Mouse (Mus musculus): ENCODE results near the gene Ythdf1. TPM values are rescaled to one million over a fixed set of nuclear protein-coding genes. Genes with fewer than 3 reads are reported as not detected.

Ythdf1 gene
- total and polyA plus RNA-seq, 3 experiments = 36.8 to 72.2 TPM; not detected in 1

- Histone ChIP-seq H3K9ac (ENCODE audit: control insufficient read depth, low read depth, low read length, poor library complexity, severe bottlenecking) (no peak overlapping the region), H3K4me3 (ENCODE audit: control insufficient read depth in 1 of 2, insufficient read depth in 1 of 2, low read depth in 2 of 2, low read length in 2 of 2) (no peak overlapping the region), H3K27me3 (ENCODE audit: control insufficient read depth in 1 of 2, insufficient read depth in 2 of 2, low read length in 2 of 2) (peaks cover 7 to 16% of the 10 kb centered on the region in 2 experiments), H3K36me3 (ENCODE audit: control insufficient read depth in 1 of 2, insufficient read depth in 2 of 2, low read length in 2 of 2) (no peaks in the 10 kb centered on the region), H3K4me1 (ENCODE audit: control insufficient read depth in 1 of 2, insufficient read depth in 2 of 2, low read length in 2 of 2) (no peaks in the 10 kb centered on the region), H3K27ac (ENCODE audit: control insufficient read depth, low read depth, low read length) (no peak overlapping the region), H3K9me3 (replicated peaks; ENCODE audit: insufficient read depth, low read length) (no peaks in the 10 kb centered on the region), H3K79me2 (ENCODE audit: control insufficient read depth, insufficient read depth, low read length, poor library complexity) (no peaks in the 10 kb centered on the region)
- TF ChIP-seq RAD21 (IDR thresholded peaks at IDR 0.05; ENCODE audit: low read depth, low read length) (no peak), POLR2AphosphoS2 (IDR thresholded peaks at IDR 0.05; ENCODE audit: low read length) (no peak)
- no peak for DNase-seq (ENCODE audit: low read depth, low spot score)
Measured at GRCm38 (mm10) chr2:180870006-180870405, 50.7 kb downstream of the Ythdf1 start.

DNA sequence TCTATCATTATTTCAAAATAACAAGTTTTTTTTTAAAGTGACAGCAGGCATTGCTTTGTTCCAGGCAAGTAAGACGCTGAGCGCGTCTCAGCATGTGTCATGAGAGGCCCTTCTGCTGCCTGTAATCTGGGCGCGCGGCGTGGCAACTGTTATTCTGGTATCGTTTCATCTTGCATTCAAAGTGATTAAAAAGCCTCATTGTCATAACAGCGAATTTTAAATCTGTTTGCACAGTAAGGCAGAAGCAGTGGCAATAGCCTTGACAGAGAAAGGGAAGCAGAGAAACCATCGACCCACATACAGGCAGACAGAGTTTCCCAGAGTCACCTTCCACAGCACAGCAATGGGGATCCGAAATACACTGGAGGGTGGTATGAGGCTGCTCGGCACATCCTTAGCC is 59.2 kb downstream of the Ythdf1 start:
- Histone ChIP-seq H3K36me3 (ENCODE audit: control insufficient read depth in 1 of 2, insufficient read depth in 2 of 2, low read length in 2 of 2) (no peaks in the 10 kb centered on the region), H3K9me3 (replicated peaks; ENCODE audit: insufficient read depth, low read length) (no peaks in the 10 kb centered on the region), H3K27me3 (ENCODE audit: control insufficient read depth in 1 of 2, insufficient read depth in 2 of 2, low read length in 2 of 2) (peaks cover under 1 to 13% of the 10 kb centered on the region in 2 experiments; a peak in 3 of 4 replicates), H3K79me2 (ENCODE audit: control insufficient read depth, insufficient read depth, low read length, poor library complexity) (no peaks in the 10 kb centered on the region), H3K4me3 (ENCODE audit: control insufficient read depth in 1 of 2, insufficient read depth in 1 of 2, low read depth in 2 of 2, low read length in 2 of 2) (no peak overlapping the region), H3K27ac (ENCODE audit: control insufficient read depth, low read depth, low read length) (no peak overlapping the region), H3K9ac (ENCODE audit: control insufficient read depth, low read depth, low read length, poor library complexity, severe bottlenecking) (no peak overlapping the region), H3K4me1 (ENCODE audit: control insufficient read depth in 1 of 2, insufficient read depth in 2 of 2, low read length in 2 of 2) (no peaks in the 10 kb centered on the region)
- no peak for TF ChIP-seq MXI1 (IDR thresholded peaks at IDR 0.05; ENCODE audit: low read depth, low read length)
- TF ChIP-seq CTCF (IDR thresholded peaks at IDR 0.05 in 2 of 3, conservative IDR thresholded peaks at IDR 0.05 in 1 of 3; ENCODE audit: control insufficient read depth in 1 of 3, insufficient read depth in 1 of 3, low read depth in 2 of 3, low read length in 3 of 3, poor library complexity in 1 of 3, severe bottlenecking in 1 of 3) = no peak
- no peak for TF ChIP-seq SIN3A (IDR thresholded peaks at IDR 0.05; ENCODE audit: low read length)
- TF ChIP-seq MYB (IDR thresholded peaks at IDR 0.05; ENCODE audit: low read depth, low read length) = no peak
- TF ChIP-seq HCFC1 (IDR thresholded peaks at IDR 0.05; ENCODE audit: low read depth, low read length) = no peak
- TF ChIP-seq NELFE (IDR thresholded peaks at IDR 0.05; ENCODE audit: low read depth, low read length) = no peak
- TF ChIP-seq E2F4 (IDR thresholded peaks at IDR 0.05; ENCODE audit: borderline replicate concordance, low read depth, low read length) = no peak
- no peak for TF ChIP-seq POLR2AphosphoS5 (IDR thresholded peaks at IDR 0.05; ENCODE audit: borderline replicate concordance, low read depth, low read length)
- no peak for TF ChIP-seq GABPA (IDR thresholded peaks at IDR 0.05; ENCODE audit: low read depth, low read length)
- no peak for TF ChIP-seq MAZ (IDR thresholded peaks at IDR 0.05; ENCODE audit: low read depth, low read length)
- TF ChIP-seq TAL1 (IDR thresholded peaks at IDR 0.05; ENCODE audit: low read length) = no peak
- no peak for TF ChIP-seq MEF2A (IDR thresholded peaks at IDR 0.05; ENCODE audit: extremely low read depth, insufficient replicate concordance, low read depth, low read length, poor library complexity, severe bottlenecking)
- TF ChIP-seq GATA1 (IDR thresholded peaks at IDR 0.05; ENCODE audit: low read depth, low read length) = no peak
- no peak for TF ChIP-seq TBP (IDR thresholded peaks at IDR 0.05; ENCODE audit: low read depth, low read length)
- TF ChIP-seq MYC (IDR thresholded peaks at IDR 0.05; ENCODE audit: low read depth, low read length) = no peak
- TF ChIP-seq UBTF (IDR thresholded peaks at IDR 0.05; ENCODE audit: borderline replicate concordance, insufficient read depth, low read depth, low read length) = no peak
- TF ChIP-seq JUND (IDR thresholded peaks at IDR 0.05; ENCODE audit: low read depth, low read length) = no peak
- no peak for TF ChIP-seq ZKSCAN1 (IDR thresholded peaks at IDR 0.05; ENCODE audit: low read depth, low read length)
- no peak for TF ChIP-seq POLR2AphosphoS2 (IDR thresholded peaks at IDR 0.05; ENCODE audit: low read length)
- TF ChIP-seq ZNF384 (IDR thresholded peaks at IDR 0.05; ENCODE audit: low read depth, low read length) = no peak
- DNase-seq (ENCODE audit: low read depth, low spot score) = no peak
